Mouse (Mus musculus): Measurements from ENCODE around the gene Ptbp2. TPM values are rescaled to one million over a fixed set of nuclear protein-coding genes. Genes with fewer than 3 reads are reported as not detected.

Ptbp2 gene
- total RNA-seq (2021) = 100 to 1,000 TPM; 104 to 116 TPM
- long read RNA-seq, experiment 1, transcript Ptbp2-213 (14 exons, 3,777 nt) = major isoform, 33 of 86 reads
- long read RNA-seq, experiment 1, transcript Ptbp2-201 (14 exons, 3,364 nt) = major isoform, 33 of 86 reads
- long read RNA-seq, experiment 1, partial matches to known transcripts = 7 of 86 reads
- long read RNA-seq, experiment 1, other reads (novel, unspliced or antisense) = 13 of 86 reads
- long read RNA-seq, experiment 2, transcript Ptbp2-201 (14 exons, 3,364 nt) = minor isoform, 20 of 54 reads
- long read RNA-seq, experiment 2, transcript Ptbp2-213 (14 exons, 3,777 nt) = major isoform, 22 of 54 reads
- long read RNA-seq, experiment 2, partial matches to known transcripts = 2 of 54 reads
- long read RNA-seq, experiment 2, other reads (novel, unspliced or antisense) = 8 of 54 reads

- intact Hi-C loops (cut with DNase I) = no loop called here
- H3K4me3 ChIP-seq = peak within 1 kb of the TSS; percentile 96
- DNase-seq (ENCODE audit: extremely low spot score in 1 of 2, low spot score in 2 of 2) = no peak
These were observed at the start of gene Ptbp2 for GRCm38 (mm10) chr3:119784366-119784765. Ptbp2 (minus strand) TSS chr3:119784466.

GRCm38 (mm10) chr3:119814678-119815077 is 30.4 kb upstream of the Ptbp2 start:
- TF ChIP-seq CTCF (IDR thresholded peaks at IDR 0.05) = no peak
- Histone ChIP-seq H3K27ac (no peak overlapping the region), H3K4me3 (no peak overlapping the region)
- no peak for DNase-seq (ENCODE audit: extremely low spot score in 1 of 2, low spot score in 2 of 2)
- intact Hi-C loops (cut with DNase I) = no loop called here

More at GRCm38 (mm10) chr3:119784366-119784765, at the start of gene Ptbp2:
- no peak for TF ChIP-seq CTCF (IDR thresholded peaks at IDR 0.05)
- peak within 1 kb of the TSS; percentile 98 for H3K27ac ChIP-seq

- TF ChIP-seq CTCF (IDR thresholded peaks at IDR 0.05) = no peak
- intact Hi-C loops (cut with DNase I) = no loop called here
- no peak for DNase-seq (ENCODE audit: extremely low spot score in 1 of 2, low spot score in 2 of 2)
- H3K4me3 ChIP-seq = no peak overlapping the region
- H3K27ac ChIP-seq = no peak overlapping the region
These were observed 21.9 kb upstream of the Ptbp2 start for GRCm38 (mm10) chr3:119806123-119806522.

GRCm38 (mm10) chr3:119794677-119795365 is 10.6 kb upstream of the Ptbp2 start:
- no peak for TF ChIP-seq CTCF (IDR thresholded peaks at IDR 0.05)
- no peak for DNase-seq (ENCODE audit: extremely low spot score in 1 of 2, low spot score in 2 of 2)
- H3K4me3 ChIP-seq = no peak overlapping the region
- no peak overlapping the region for H3K27ac ChIP-seq
- intact Hi-C loops (cut with DNase I) = no loop called here

GRCm38 (mm10) chr3:119782946-119783701 is 1.1 kb downstream of the Ptbp2 start:
- intact Hi-C loops (cut with DNase I) = loop anchor here (2.0 kb wide), 1 partner anchor 1354 kb away; no protein-coding TSS in a partner anchor
- Histone ChIP-seq H3K27ac (peak overlapping the region; percentile 98), H3K4me3 (peak overlapping the region; percentile 96)
- no peak for TF ChIP-seq CTCF (IDR thresholded peaks at IDR 0.05)
- peak; percentile 87 to 89 for DNase-seq (ENCODE audit: extremely low spot score in 1 of 2, low spot score in 2 of 2)

- Histone ChIP-seq H3K4me3 (peak overlapping the region; percentile 96), H3K27ac (peak overlapping the region; percentile 98)
- intact Hi-C loops (cut with DNase I) = loop anchor here (2.0 kb wide), 1 partner anchor 1353 kb away; no protein-coding TSS in a partner anchor
- DNase-seq (ENCODE audit: extremely low spot score in 1 of 2, low spot score in 2 of 2) = peak; percentile 59 to 62
- no peak for TF ChIP-seq CTCF (IDR thresholded peaks at IDR 0.05)
These were observed 2.0 kb downstream of the Ptbp2 start for GRCm38 (mm10) chr3:119782022-119782945.

- intact Hi-C loops (cut with DNase I) = no loop called here
- no peak for TF ChIP-seq CTCF (IDR thresholded peaks at IDR 0.05)
- no peak for DNase-seq (ENCODE audit: extremely low spot score in 1 of 2, low spot score in 2 of 2)
- Histone ChIP-seq H3K4me3 (no peak overlapping the region), H3K27ac (no peak overlapping the region)
These were observed 3.4 kb downstream of the Ptbp2 start for GRCm38 (mm10) chr3:119780876-119781275.

- TF ChIP-seq CTCF (IDR thresholded peaks at IDR 0.05) = no peak; the same call in 1 of the 2 replicates
- intact Hi-C loops (cut with DNase I) = no loop called here
- H3K27ac ChIP-seq = no peak overlapping the region
- no peak overlapping the region for H3K4me3 ChIP-seq
- DNase-seq (ENCODE audit: extremely low spot score in 1 of 2, low spot score in 2 of 2) = no peak
These were observed 5.0 kb downstream of the Ptbp2 start for GRCm38 (mm10) chr3:119779261-119779660.

GRCm38 (mm10) chr3:119778431-119778830 is 5.8 kb downstream of the Ptbp2 start:
- TF ChIP-seq CTCF (IDR thresholded peaks at IDR 0.05) = no peak
- Histone ChIP-seq H3K4me3 (no peak overlapping the region), H3K27ac (no peak overlapping the region)
- DNase-seq (ENCODE audit: extremely low spot score in 1 of 2, low spot score in 2 of 2) = no peak
- intact Hi-C loops (cut with DNase I) = no loop called here

GRCm38 (mm10) chr3:119776129-119776528 is 8.1 kb downstream of the Ptbp2 start:
- Histone ChIP-seq H3K4me3 (no peak overlapping the region), H3K27ac (no peak overlapping the region)
- TF ChIP-seq CTCF (IDR thresholded peaks at IDR 0.05) = no peak
- intact Hi-C loops (cut with DNase I) = no loop called here
- DNase-seq (ENCODE audit: extremely low spot score in 1 of 2, low spot score in 2 of 2) = no peak

- no peak for DNase-seq (ENCODE audit: extremely low spot score in 1 of 2, low spot score in 2 of 2)
- no peak for TF ChIP-seq CTCF (IDR thresholded peaks at IDR 0.05)
- intact Hi-C loops (cut with DNase I) = no loop called here
- H3K27ac ChIP-seq = no peak overlapping the region
- H3K4me3 ChIP-seq = no peak overlapping the region
These were observed 11.5 kb downstream of the Ptbp2 start for GRCm38 (mm10) chr3:119772789-119773188.

All from left cerebral cortex, adult 2 months (tissue).